Mouse (Mus musculus): ENCODE data around the gene Zfp449. TPM values are rescaled to one million over a fixed set of nuclear protein-coding genes. Genes with fewer than 3 reads are reported as not detected.

The Zfp449 gene
- polyA plus RNA-seq, 1 experiment = 6.2 TPM

- Histone ChIP-seq H3K4me1 (ENCODE audit: control insufficient read depth, insufficient read depth, low read length) (no peaks in the 10 kb centered on the region), H3K9me3 (replicated peaks; ENCODE audit: control insufficient read depth, insufficient read depth, low read length, poor library complexity, severe bottlenecking) (no peaks in the 10 kb centered on the region), H3K27me3 (ENCODE audit: control insufficient read depth, insufficient read depth, low read length, poor library complexity, severe bottlenecking) (no peaks in the 10 kb centered on the region), H3K27ac (ENCODE audit: insufficient read depth, low read length) (no peak overlapping the region), H3K9ac (ENCODE audit: low read depth, poor library complexity, severe bottlenecking) (no peak overlapping the region), H3K36me3 (ENCODE audit: control insufficient read depth, insufficient read depth, low read length, poor library complexity, severe bottlenecking) (no peaks in the 10 kb centered on the region), H3K4me3 (ENCODE audit: low read depth, low read length) (no peak overlapping the region)
- TF ChIP-seq CTCF (IDR thresholded peaks at IDR 0.05; ENCODE audit: low read depth, low read length) (no peak), EP300 (IDR thresholded peaks at IDR 0.05; ENCODE audit: insufficient read depth, low read depth, low read length) (no peak), POLR2A (IDR thresholded peaks at IDR 0.05; ENCODE audit: insufficient read depth, low read length) (no peak)
Observed at GRCm38 (mm10) chrX:56404646-56405045, 58.4 kb downstream of the Zfp449 start.

GRCm38 (mm10) chrX:56405482-56405881, 59.3 kb downstream of the Zfp449 start:
- no peak overlapping the region for H3K27ac ChIP-seq (ENCODE audit: insufficient read depth, low read length)
- no peaks in the 10 kb centered on the region for H3K9me3 ChIP-seq (replicated peaks; ENCODE audit: control insufficient read depth, insufficient read depth, low read length, poor library complexity, severe bottlenecking)
- H3K27me3 ChIP-seq (ENCODE audit: control insufficient read depth, insufficient read depth, low read length, poor library complexity, severe bottlenecking) = no peaks in the 10 kb centered on the region
- H3K4me3 ChIP-seq (ENCODE audit: low read depth, low read length) = no peak overlapping the region
- TF ChIP-seq EP300 (IDR thresholded peaks at IDR 0.05; ENCODE audit: insufficient read depth, low read depth, low read length) (no peak), CTCF (IDR thresholded peaks at IDR 0.05; ENCODE audit: low read depth, low read length) (no peak), POLR2A (IDR thresholded peaks at IDR 0.05; ENCODE audit: insufficient read depth, low read length) (no peak)
- H3K9ac ChIP-seq (ENCODE audit: low read depth, poor library complexity, severe bottlenecking) = no peak overlapping the region
- H3K36me3 ChIP-seq (ENCODE audit: control insufficient read depth, insufficient read depth, low read length, poor library complexity, severe bottlenecking) = no peaks in the 10 kb centered on the region
- no peaks in the 10 kb centered on the region for H3K4me1 ChIP-seq (ENCODE audit: control insufficient read depth, insufficient read depth, low read length)

GRCm38 (mm10) chrX:56406128-56406527, 59.9 kb downstream of the Zfp449 start:
- Histone ChIP-seq H3K27ac (ENCODE audit: insufficient read depth, low read length) (no peak overlapping the region), H3K4me3 (ENCODE audit: low read depth, low read length) (no peak overlapping the region), H3K36me3 (ENCODE audit: control insufficient read depth, insufficient read depth, low read length, poor library complexity, severe bottlenecking) (no peaks in the 10 kb centered on the region), H3K9me3 (replicated peaks; ENCODE audit: control insufficient read depth, insufficient read depth, low read length, poor library complexity, severe bottlenecking) (no peaks in the 10 kb centered on the region), H3K9ac (ENCODE audit: low read depth, poor library complexity, severe bottlenecking) (no peak overlapping the region), H3K4me1 (ENCODE audit: control insufficient read depth, insufficient read depth, low read length) (no peaks in the 10 kb centered on the region), H3K27me3 (ENCODE audit: control insufficient read depth, insufficient read depth, low read length, poor library complexity, severe bottlenecking) (no peaks in the 10 kb centered on the region)
- TF ChIP-seq CTCF (IDR thresholded peaks at IDR 0.05; ENCODE audit: low read depth, low read length) = no peak
- no peak for TF ChIP-seq POLR2A (IDR thresholded peaks at IDR 0.05; ENCODE audit: insufficient read depth, low read length)
- TF ChIP-seq EP300 (IDR thresholded peaks at IDR 0.05; ENCODE audit: insufficient read depth, low read depth, low read length) = no peak

Other genes starting within 250 kb of the Zfp449 start
- gene 3830403N18Rik, start 209.8 kb upstream of the Zfp449 start, polyA plus RNA-seq (2011; ENCODE audit: insufficient read depth, insufficient read length, low read depth, missing spikeins) = not detected in 2 replicates
- gene Gm773, start 133.5 kb upstream of the Zfp449 start, polyA plus RNA-seq (2011; ENCODE audit: insufficient read depth, insufficient read length, low read depth, missing spikeins) = not detected in 2 replicates
- gene Smim10l2a, start 28.2 kb downstream of the Zfp449 start, polyA plus RNA-seq (2011; ENCODE audit: insufficient read depth, insufficient read length, low read depth, missing spikeins) = 3.3 and 3.5 TPM in 2 replicates
- gene Gm2174, start 101.6 kb downstream of the Zfp449 start, polyA plus RNA-seq (2011; ENCODE audit: insufficient read depth, insufficient read length, low read depth, missing spikeins) = 2.4 TPM in 1 of 2 replicates, not detected in the other
- gene Ints6l, start 108.5 kb downstream of the Zfp449 start, polyA plus RNA-seq (2011; ENCODE audit: insufficient read depth, insufficient read length, low read depth, missing spikeins) = 10.5 and 11.1 TPM in 2 replicates
- gene Gm10477, start 178.3 kb downstream of the Zfp449 start, polyA plus RNA-seq (2011; ENCODE audit: insufficient read depth, insufficient read length, low read depth, missing spikeins) = not detected in 2 replicates
- 1.1 TPM in 1 of 2 replicates, not detected in the other for gene Gm648, start 203.2 kb downstream of the Zfp449 start, polyA plus RNA-seq (2011; ENCODE audit: insufficient read depth, insufficient read length, low read depth, missing spikeins)

Measured in ES-Bruce4 (cell line).